Mouse (Mus musculus): ENCODE results near the gene BC030867. TPM values are rescaled to one million over a fixed set of nuclear protein-coding genes. Genes with fewer than 3 reads are reported as not detected.
A peak's percentile ranks its signal among the peaks of the same experiment; 100 is the strongest.

Gene BC030867
- polyA plus RNA-seq, 1 experiment from 2014 or later = 6.3 TPM

DNA sequence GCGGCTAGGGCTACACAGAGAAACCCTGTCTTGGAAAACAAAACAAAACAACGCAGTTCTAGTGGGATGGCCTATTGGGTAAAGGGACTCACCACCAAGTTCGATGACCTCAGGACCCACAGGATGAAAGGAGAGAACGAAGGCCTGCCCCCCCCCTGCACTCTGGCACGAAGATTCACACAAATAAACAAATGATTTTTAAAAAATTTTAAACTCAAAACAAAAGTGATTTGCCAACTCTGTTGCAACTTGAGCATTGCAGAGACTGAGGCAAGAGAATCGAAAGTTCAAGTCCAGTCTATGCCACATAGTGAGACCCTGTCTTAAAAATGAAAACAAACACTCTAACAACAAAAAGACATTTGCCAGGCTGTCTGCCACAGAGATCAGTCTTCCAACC lies 8.0 kb upstream of the BC030867 start:
- H3K4me3 ChIP-seq (ENCODE audit: low read depth, low read length) = no peak overlapping the region
- no peak overlapping the region for H3K4me2 ChIP-seq (ENCODE audit: low read length)
- H3K27ac ChIP-seq (ENCODE audit: low read depth, low read length) = no peak overlapping the region
- H3K36me3 ChIP-seq (ENCODE audit: control insufficient read depth, insufficient read depth, low read length) = no peaks in the 10 kb centered on the region
- ATAC-seq = no peak
- peaks cover 11% of the 10 kb centered on the region for H3K4me1 ChIP-seq (ENCODE audit: control insufficient read depth, insufficient read depth, low read length)
- no peaks in the 10 kb centered on the region for H3K27me3 ChIP-seq (replicated peaks; ENCODE audit: control insufficient read depth, insufficient read depth, low read length)
- no peaks in the 10 kb centered on the region for H3K9me3 ChIP-seq (replicated peaks; ENCODE audit: control insufficient read depth, low read length)
- 85% methylated on average over 6 of the region's 6 CpGs for WGBS
- no peak overlapping the region for H3K9ac ChIP-seq (ENCODE audit: low read length)
- no peak for DNase-seq (ENCODE audit: low spot score)

GRCm38 (mm10) chr11:102241246-102241645 lies 7.4 kb upstream of the BC030867 start:
- Histone ChIP-seq H3K4me1 (ENCODE audit: control insufficient read depth, insufficient read depth, low read length) (peaks cover 13% of the 10 kb centered on the region), H3K9ac (ENCODE audit: low read length) (no peak overlapping the region), H3K4me2 (ENCODE audit: low read length) (no peak overlapping the region), H3K27me3 (replicated peaks; ENCODE audit: control insufficient read depth, insufficient read depth, low read length) (no peaks in the 10 kb centered on the region), H3K9me3 (replicated peaks; ENCODE audit: control insufficient read depth, low read length) (no peaks in the 10 kb centered on the region), H3K27ac (ENCODE audit: low read depth, low read length) (no peak overlapping the region), H3K4me3 (ENCODE audit: low read depth, low read length) (no peak overlapping the region), H3K36me3 (ENCODE audit: control insufficient read depth, insufficient read depth, low read length) (no peaks in the 10 kb centered on the region)
- WGBS = 91% methylated on average over 5 of the region's 5 CpGs
- ATAC-seq (no peak), DNase-seq (ENCODE audit: low spot score) (no peak)

- 57% methylated on average over 5 of the region's 5 CpGs for WGBS
- ATAC-seq (no peak), DNase-seq (ENCODE audit: low spot score) (no peak)
- no peak overlapping the region for H3K27ac ChIP-seq (ENCODE audit: low read depth, low read length)
- no peaks in the 10 kb centered on the region for H3K27me3 ChIP-seq (replicated peaks; ENCODE audit: control insufficient read depth, insufficient read depth, low read length)
- H3K9ac ChIP-seq (ENCODE audit: low read length) = no peak overlapping the region
- H3K4me1 ChIP-seq (ENCODE audit: control insufficient read depth, insufficient read depth, low read length) = peaks cover 13% of the 10 kb centered on the region
- no peak overlapping the region for H3K4me2 ChIP-seq (ENCODE audit: low read length)
- H3K9me3 ChIP-seq (replicated peaks; ENCODE audit: control insufficient read depth, low read length) = no peaks in the 10 kb centered on the region
- H3K4me3 ChIP-seq (ENCODE audit: low read depth, low read length) = no peak overlapping the region
- H3K36me3 ChIP-seq (ENCODE audit: control insufficient read depth, insufficient read depth, low read length) = no peaks in the 10 kb centered on the region
These were observed 6.8 kb upstream of the BC030867 start for GRCm38 (mm10) chr11:102241874-102242273.

DNA sequence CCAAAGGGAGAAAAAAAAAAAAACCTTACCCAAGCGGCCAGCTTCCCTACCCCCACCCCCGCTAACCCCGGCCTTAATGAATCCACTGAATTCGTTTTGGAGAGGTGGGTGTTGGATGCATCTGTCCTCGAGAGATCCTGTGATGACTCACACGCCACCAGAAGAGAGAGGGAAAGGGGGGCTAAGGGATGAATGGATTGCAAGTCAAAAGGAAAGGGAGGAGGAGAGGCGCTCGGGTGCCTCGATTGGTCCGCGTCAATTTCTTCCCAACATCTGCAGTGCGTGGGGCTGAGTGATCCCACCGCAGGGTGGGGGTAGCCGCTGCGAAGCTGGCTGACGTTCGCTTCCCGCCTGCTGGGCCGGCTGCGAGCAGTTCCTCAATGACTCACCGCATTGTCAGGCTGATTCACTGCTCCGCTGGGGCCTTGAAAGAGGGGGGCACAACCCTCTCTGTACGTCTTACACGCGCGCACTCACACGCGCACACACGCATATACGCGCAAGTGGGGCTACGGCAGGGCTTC lies 3.7 kb upstream of the BC030867 start:
- WGBS = under 1% methylated on average over 32 of the region's 32 CpGs
- Histone ChIP-seq H3K4me1 (ENCODE audit: control insufficient read depth, insufficient read depth, low read length) (peaks cover 21% of the 10 kb centered on the region), H3K4me2 (ENCODE audit: low read length) (peak overlapping the region; percentile 69), H3K9me3 (replicated peaks; ENCODE audit: control insufficient read depth, low read length) (no peaks in the 10 kb centered on the region), H3K27ac (ENCODE audit: low read depth, low read length) (0 out of 2 replicates have a peak overlapping the region, but pooled peaks have one; percentile 27), H3K9ac (ENCODE audit: low read length) (peak overlapping the region; percentile 64), H3K27me3 (replicated peaks; ENCODE audit: control insufficient read depth, insufficient read depth, low read length) (no peaks in the 10 kb centered on the region), H3K36me3 (ENCODE audit: control insufficient read depth, insufficient read depth, low read length) (no peaks in the 10 kb centered on the region), H3K4me3 (ENCODE audit: low read depth, low read length) (peak overlapping the region; percentile 29)
- ATAC-seq (peak; percentile 67), DNase-seq (ENCODE audit: low spot score) (peak; percentile 84)

- Histone ChIP-seq H3K4me2 (ENCODE audit: low read length) (peak overlapping the region; percentile 69), H3K4me1 (ENCODE audit: control insufficient read depth, insufficient read depth, low read length) (peaks cover 21% of the 10 kb centered on the region), H3K4me3 (ENCODE audit: low read depth, low read length) (peak overlapping the region; percentile 29), H3K27ac (ENCODE audit: low read depth, low read length) (0 out of 2 replicates have a peak overlapping the region, but pooled peaks have one; percentile 27), H3K9ac (ENCODE audit: low read length) (peak overlapping the region; percentile 64), H3K27me3 (replicated peaks; ENCODE audit: control insufficient read depth, insufficient read depth, low read length) (no peaks in the 10 kb centered on the region), H3K36me3 (ENCODE audit: control insufficient read depth, insufficient read depth, low read length) (no peaks in the 10 kb centered on the region), H3K9me3 (replicated peaks; ENCODE audit: control insufficient read depth, low read length) (no peaks in the 10 kb centered on the region)
- WGBS = 46% methylated on average over 14 of the region's 14 CpGs
- DNase-seq (ENCODE audit: low spot score) = no peak
- no peak for ATAC-seq
These were observed 3.0 kb upstream of the BC030867 start for GRCm38 (mm10) chr11:102245581-102246272.

GRCm38 (mm10) chr11:102246273-102246635 lies 2.4 kb upstream of the BC030867 start:
- DNase-seq (ENCODE audit: low spot score) = no peak
- Histone ChIP-seq H3K36me3 (ENCODE audit: control insufficient read depth, insufficient read depth, low read length) (no peaks in the 10 kb centered on the region), H3K9me3 (replicated peaks; ENCODE audit: control insufficient read depth, low read length) (no peaks in the 10 kb centered on the region), H3K27me3 (replicated peaks; ENCODE audit: control insufficient read depth, insufficient read depth, low read length) (no peaks in the 10 kb centered on the region), H3K4me2 (ENCODE audit: low read length) (no peak overlapping the region), H3K9ac (ENCODE audit: low read length) (no peak overlapping the region), H3K4me3 (ENCODE audit: low read depth, low read length) (no peak overlapping the region), H3K27ac (ENCODE audit: low read depth, low read length) (no peak overlapping the region), H3K4me1 (ENCODE audit: control insufficient read depth, insufficient read depth, low read length) (peaks cover 21% of the 10 kb centered on the region)
- WGBS = 78% methylated on average over 6 of the region's 6 CpGs
- no peak for ATAC-seq

DNA sequence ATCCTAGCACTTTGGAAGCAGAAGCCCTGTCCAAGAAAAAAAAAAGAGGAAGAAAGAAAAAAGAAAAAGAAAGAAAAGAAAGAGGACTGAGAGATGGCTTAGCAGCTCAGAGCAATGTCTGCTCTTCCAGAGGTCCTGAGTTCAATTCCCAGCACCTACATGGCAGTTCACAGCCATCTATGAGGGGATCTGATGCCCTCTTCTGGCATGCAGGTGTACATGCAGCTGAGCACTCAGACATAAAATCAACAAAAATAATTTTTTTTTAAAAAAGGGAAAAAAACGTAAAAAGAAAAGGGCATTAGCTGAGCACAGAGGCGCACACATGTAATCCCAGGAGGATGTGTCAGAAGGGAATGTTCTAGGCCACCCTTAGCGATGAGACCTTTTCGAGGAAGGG lies 1.8 kb upstream of the BC030867 start:
- no peaks in the 10 kb centered on the region for H3K27me3 ChIP-seq (replicated peaks; ENCODE audit: control insufficient read depth, insufficient read depth, low read length)
- WGBS = 88% methylated on average over 4 of the region's 4 CpGs
- H3K4me1 ChIP-seq (ENCODE audit: control insufficient read depth, insufficient read depth, low read length) = peaks cover 21% of the 10 kb centered on the region
- H3K9ac ChIP-seq (ENCODE audit: low read length) = no peak overlapping the region
- no peak overlapping the region for H3K4me3 ChIP-seq (ENCODE audit: low read depth, low read length)
- H3K27ac ChIP-seq (ENCODE audit: low read depth, low read length) = no peak overlapping the region
- no peak overlapping the region for H3K4me2 ChIP-seq (ENCODE audit: low read length)
- H3K9me3 ChIP-seq (replicated peaks; ENCODE audit: control insufficient read depth, low read length) = no peaks in the 10 kb centered on the region
- ATAC-seq (no peak), DNase-seq (ENCODE audit: low spot score) (no peak)
- no peaks in the 10 kb centered on the region for H3K36me3 ChIP-seq (ENCODE audit: control insufficient read depth, insufficient read depth, low read length)

GRCm38 (mm10) chr11:102249351-102250090 lies 839 bp downstream of the BC030867 start:
- Histone ChIP-seq H3K4me1 (ENCODE audit: control insufficient read depth, insufficient read depth, low read length) (peaks cover 19% of the 10 kb centered on the region), H3K9ac (ENCODE audit: low read length) (peak overlapping the region; percentile 61), H3K27me3 (replicated peaks; ENCODE audit: control insufficient read depth, insufficient read depth, low read length) (no peaks in the 10 kb centered on the region), H3K27ac (ENCODE audit: low read depth, low read length) (no peak overlapping the region), H3K4me2 (ENCODE audit: low read length) (peak overlapping the region; percentile 82), H3K4me3 (ENCODE audit: low read depth, low read length) (peak overlapping the region; percentile 53), H3K9me3 (replicated peaks; ENCODE audit: control insufficient read depth, low read length) (no peaks in the 10 kb centered on the region), H3K36me3 (ENCODE audit: control insufficient read depth, insufficient read depth, low read length) (no peaks in the 10 kb centered on the region)
- DNase-seq (ENCODE audit: low spot score) (no peak), ATAC-seq (no peak)
- 12% methylated on average over 9 of the region's 9 CpGs for WGBS

- Histone ChIP-seq H3K9ac (ENCODE audit: low read length) (no peak overlapping the region; the same call in 1 of the 2 replicates), H3K36me3 (ENCODE audit: control insufficient read depth, insufficient read depth, low read length) (peaks cover 20% of the 10 kb centered on the region), H3K9me3 (replicated peaks; ENCODE audit: control insufficient read depth, low read length) (no peaks in the 10 kb centered on the region), H3K27ac (ENCODE audit: low read depth, low read length) (peak overlapping the region; percentile 21; the same call in 1 of the 2 replicates), H3K4me2 (ENCODE audit: low read length) (no peak overlapping the region), H3K4me1 (ENCODE audit: control insufficient read depth, insufficient read depth, low read length) (no peaks in the 10 kb centered on the region), H3K4me3 (ENCODE audit: low read depth, low read length) (no peak overlapping the region), H3K27me3 (replicated peaks; ENCODE audit: control insufficient read depth, insufficient read depth, low read length) (no peaks in the 10 kb centered on the region)
- WGBS = 24% methylated on average over 9 of the region's 9 CpGs
- ATAC-seq = no peak; the same call in 1 of the 2 replicates
- peak; percentile 43 for DNase-seq (ENCODE audit: low spot score)
These were observed 8.8 kb downstream of the BC030867 start for GRCm38 (mm10) chr11:102257514-102257913.

Measured in forebrain, embryonic 14.5 days (tissue).